Mouse (Mus musculus) monocyte, adult 2 months (primary cell): ENCODE data around the gene Atpaf2.

Source experiments
- DNase-seq, 2 experiments: peaks; one replicate each; pipeline ENCODE4 v3.0.0; 2022; ENCODE audit warnings: low spot score in 2 of 2, low read depth in 1 of 2

The Atpaf2 gene

DNA sequence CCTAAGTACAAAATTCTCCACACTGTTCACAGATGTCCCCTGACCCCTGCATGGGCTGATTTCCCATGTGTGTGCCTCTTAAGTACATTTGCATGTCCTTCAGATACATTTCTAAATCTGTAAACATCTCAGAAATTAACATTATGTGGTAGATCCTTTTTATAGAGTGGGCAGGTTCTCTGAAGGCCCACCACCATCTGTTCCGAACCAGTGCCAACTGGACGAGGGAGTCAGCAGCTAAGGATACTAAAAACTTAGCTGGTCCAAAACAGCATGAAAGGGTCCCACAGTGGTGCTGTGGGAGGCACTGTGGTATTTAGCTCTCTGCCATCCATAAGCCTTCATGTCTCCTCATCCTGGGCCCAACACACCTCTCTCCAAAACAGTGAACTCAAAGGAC lies 21.1 kb downstream of the Atpaf2 start:
- DNase-seq, result no peak

DNA sequence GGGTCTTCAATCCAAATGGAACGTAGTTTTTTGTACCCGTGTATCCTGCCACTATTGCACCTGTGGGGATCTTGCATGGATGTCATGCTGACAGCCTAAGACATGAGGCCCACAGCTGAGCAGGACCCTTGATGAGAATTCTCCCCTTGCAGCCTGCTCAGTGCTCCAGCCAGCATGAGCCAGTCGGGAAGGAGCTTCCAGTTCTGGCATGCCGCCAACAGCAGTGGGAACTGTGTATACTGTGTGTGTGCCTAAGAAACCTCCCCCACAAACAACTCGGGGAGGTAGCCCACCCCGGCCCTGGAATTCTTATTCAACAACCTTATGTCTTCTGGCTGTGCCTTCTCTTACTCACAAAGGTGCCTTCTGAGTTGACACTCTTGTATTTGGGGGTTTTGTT lies 21.7 kb downstream of the Atpaf2 start:
- DNase-seq, result no peak

- no peak for DNase-seq
Measured at GRCm38 (mm10) chr11:60391346-60391745, 26.9 kb downstream of the Atpaf2 start.

- no peak for DNase-seq
Measured at GRCm38 (mm10) chr11:60387944-60388343, 30.3 kb downstream of the Atpaf2 start.

DNA sequence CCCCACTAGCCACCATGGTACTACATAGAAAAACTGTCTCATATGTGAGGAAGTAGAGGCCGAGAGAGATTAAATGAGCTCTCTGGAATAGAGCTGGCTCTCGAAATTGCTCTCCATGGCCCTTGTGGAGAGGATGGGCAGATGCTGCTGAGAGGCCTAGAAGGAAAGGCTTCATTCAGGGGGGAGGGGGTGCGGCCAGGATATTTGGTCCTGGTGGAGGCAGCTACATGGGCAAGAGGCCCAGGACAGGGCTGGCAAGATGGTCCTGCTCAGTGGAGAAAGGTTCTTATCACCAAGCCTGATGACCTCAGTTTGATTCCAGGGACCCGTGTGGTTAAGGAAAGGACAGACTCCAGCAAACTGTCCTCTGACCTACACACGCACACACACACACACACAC lies 32.3 kb downstream of the Atpaf2 start:
- DNase-seq, result no peak

DNA sequence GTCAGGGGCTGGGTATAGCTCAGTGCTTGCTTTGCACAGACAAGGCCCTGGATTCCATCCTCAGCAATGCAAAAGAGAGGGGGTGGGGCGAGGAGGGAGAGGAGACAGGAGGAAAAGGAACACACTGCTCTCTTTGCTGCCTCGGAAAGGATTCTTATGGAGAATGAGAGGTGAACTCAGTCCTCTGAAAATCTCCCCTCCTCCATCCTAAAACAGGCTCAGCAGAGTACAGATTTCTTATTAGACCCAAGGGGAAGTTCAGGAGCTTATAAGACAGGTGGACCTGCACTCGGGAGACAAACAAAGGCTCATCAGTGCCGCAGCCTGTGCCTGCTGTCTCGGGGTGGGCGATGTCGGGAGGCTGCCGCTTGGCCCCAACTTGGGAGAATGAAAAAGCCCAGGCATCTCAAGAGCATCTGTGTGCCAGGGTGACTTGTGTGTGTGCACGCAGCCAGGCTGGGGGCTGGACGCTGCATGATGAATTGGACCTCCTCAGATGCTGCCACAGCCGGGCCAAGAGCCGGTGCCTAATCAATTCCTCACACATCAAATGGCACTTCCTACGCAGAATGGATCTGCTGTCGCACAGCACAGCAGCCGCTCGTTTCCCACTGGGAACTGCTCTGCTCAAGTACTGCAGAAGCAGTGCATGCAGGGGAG lies 33.4 kb downstream of the Atpaf2 start:
- no peak for DNase-seq

DNA sequence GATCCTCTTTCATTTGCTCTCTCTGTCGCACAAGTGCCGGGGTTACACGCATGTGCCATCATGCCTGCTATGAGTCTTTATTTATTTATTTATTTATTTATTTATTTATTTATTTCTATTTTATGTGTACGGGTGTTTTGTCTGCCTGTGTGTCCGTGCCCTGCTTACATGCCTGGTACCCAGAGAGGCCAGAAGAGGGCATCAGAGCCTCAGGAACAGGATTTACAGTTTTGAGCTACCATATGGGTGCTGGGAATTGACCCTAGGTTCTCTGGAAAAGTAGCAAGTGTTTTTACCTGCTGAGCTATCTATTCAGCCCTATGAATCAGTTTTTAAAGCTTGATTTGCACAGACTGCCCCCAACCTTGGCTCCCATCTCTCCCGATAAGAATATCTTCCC lies 34.7 kb downstream of the Atpaf2 start:
- DNase-seq, result no peak

GRCm38 (mm10) chr11:60374481-60374880 lies 43.8 kb downstream of the Atpaf2 start:
- DNase-seq, result no peak

DNA sequence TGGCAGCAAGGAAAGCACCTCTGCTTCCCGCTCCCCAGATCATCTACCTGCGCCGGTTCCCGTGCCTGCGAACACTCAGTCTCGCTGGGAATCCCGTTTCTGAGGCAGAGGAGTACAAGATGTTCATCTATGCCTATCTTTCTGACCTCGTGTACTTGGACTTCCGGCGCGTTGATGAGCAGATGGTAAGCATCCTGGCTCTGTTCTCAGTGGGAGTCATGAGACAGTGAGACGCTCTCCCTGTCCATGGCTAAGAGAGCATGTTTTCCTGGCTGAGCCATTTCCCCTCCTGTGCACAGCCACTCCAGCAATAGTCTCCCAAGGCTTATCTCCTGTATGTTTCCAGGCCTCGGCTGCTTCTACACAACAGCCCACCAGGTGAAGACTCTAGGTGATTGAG lies 47.8 kb downstream of the Atpaf2 start:
- DNase-seq, result no peak

DNA sequence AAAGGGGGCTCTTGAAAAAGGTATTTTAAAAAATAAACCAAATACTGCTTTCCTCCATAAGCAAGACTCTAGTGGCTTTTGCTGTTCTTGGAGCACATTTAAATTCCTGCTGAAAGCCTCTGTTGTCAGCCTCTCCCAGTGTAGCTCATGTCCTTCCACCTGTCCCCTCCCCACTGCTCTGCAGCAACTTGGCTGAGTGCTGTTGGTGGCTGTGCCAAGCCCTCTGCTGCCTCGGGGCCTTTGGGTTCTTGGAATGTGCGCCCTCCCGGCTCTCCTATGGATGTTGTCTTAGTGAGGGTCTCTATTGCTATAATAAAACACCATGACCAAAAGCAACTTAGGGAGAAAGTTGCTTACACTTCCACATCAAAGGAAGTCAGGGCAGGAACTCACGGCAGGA lies 48.8 kb downstream of the Atpaf2 start:
- no peak for DNase-seq

GRCm38 (mm10) chr11:60368909-60369308 lies 49.3 kb downstream of the Atpaf2 start:
- no peak for DNase-seq

DNA sequence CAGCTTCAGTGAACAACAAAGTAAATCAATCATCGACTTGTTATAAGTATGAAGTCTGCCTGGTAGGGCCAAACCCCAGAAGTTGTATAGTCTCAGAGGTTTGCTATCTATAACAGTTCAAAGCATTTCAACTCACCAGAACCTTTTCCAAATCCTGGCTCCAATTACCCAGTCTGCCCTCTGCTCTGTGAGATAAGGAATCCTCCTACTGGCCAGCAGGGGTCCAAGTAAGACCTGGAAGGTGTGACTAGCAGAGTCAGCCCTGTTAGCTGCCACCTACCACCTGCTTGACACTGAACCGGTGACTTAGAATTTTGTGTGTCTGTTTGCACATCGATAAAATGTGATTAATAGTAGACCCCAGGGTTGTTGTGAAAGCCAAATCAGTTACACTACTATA lies 51.0 kb downstream of the Atpaf2 start:
- DNase-seq, result no peak

DNA sequence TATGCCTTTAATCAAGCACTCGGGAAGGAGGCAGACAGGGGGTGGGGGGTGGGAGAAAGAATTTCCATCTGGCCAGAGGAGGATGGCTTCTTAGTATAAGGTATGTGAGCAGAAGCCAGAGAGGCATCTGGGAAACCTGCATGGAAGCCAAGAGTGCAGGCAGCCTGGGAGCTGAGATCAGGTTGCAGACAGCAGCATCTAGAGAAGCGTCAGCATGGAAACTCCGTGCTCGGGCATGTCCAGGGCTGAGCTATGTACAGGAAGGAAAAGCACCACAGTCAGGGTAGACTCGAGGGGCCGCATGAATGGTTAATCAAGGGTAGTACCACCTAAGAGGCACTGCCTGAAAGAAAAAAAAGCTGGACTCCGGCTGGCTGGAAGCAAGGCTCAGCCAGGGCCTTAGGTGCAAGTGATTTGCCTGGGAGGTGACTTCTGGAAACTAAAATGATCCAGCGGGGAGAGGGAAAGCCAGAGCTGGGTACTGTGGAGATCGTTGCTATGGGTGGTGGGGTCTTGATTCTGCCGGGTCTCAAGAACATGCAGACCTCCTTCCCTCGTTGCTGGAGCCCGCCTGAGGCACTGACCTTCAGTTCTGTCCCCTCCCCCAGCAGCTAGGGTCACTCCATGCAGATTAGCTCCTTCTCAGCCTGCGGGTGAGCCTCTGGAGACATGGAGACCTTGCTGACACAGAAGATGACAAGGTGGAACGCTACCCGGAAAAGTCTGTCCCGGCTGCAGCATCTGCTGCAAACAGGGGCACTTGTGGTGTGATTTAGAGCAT lies 51.8 kb downstream of the Atpaf2 start:
- no peak for DNase-seq

GRCm38 (mm10) chr11:60360631-60361201 lies 57.5 kb downstream of the Atpaf2 start:
- no peak for DNase-seq

GRCm38 (mm10) chr11:60359936-60360335 lies 58.3 kb downstream of the Atpaf2 start:
- no peak for DNase-seq

DNA sequence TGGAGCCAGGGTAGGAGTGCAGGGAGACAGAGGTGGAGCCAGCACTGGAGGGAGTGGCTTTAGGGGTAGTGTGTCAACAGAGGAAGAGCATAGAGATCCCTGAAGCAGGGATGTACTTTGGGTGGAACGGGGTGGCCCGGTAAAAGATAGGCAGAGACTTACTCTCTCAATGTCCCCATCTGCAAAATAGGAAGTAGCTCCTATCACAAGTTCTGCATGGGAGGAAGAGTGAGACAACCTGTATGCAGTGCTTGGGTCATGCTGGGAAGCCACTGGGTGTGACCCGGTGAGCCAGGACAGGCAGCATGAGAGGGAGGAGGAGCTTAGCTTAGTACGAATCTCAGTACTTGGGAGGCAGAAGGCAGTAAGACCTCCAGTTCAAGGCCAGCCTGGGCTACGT lies 59.1 kb downstream of the Atpaf2 start:
- DNase-seq, result no peak

DNA sequence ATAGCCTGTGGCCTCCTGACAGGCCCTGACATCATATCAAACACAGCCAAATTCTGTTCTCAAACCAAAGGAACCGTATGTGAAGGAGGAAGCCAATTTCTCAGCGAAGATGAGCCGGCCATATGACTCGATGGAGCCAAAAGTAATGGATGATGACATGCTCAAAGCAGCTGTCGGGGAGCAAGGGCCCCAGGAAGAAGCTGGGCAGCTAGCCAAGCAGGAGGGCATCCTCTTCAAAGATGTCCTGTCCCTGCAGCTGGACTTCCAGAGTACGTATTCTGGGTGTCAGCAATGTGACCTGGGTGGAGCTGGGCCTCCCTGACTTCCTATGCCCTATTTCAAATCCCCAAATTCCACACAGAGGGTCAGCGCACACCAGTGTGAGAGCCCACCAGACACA lies 59.7 kb downstream of the Atpaf2 start:
- no peak for DNase-seq

DNA sequence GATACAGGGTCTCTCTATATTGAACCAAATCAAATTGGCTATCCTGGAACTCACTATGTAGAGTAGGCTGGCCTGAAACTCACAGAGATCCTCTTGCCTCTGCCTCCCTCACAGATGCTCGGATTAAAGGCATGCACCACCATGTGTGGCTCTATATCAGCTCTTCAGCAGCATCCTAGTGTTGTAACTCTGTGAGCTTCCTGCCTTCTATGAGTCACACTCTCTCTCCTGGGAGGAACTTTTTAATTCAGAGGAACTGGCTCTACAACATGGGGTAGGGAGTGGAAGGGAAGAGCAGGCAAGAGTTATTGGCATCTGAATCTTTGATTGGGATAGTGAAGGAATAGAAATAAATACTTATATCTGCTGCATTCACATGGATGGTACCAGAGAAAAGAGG lies 61.1 kb downstream of the Atpaf2 start:
- no peak for DNase-seq

DNA sequence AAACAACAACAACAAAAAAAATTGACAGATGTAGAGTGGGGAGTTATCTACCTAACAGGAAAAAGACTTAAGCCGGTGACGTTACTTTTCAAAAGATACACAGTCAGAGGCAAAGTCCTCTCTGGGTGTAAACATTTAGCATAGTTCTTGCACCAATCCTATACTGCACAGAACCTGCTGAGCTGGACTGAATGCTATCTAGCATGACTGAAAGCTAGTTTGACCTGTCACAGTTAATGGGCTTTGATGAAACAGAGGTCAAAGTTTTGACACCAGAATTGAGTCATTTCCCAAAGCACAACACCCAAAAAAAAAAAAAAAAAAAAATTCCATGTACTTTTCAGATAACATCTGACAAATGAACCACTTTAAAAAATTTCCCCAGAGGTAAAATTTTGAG lies 62.3 kb downstream of the Atpaf2 start:
- DNase-seq, result no peak

DNA sequence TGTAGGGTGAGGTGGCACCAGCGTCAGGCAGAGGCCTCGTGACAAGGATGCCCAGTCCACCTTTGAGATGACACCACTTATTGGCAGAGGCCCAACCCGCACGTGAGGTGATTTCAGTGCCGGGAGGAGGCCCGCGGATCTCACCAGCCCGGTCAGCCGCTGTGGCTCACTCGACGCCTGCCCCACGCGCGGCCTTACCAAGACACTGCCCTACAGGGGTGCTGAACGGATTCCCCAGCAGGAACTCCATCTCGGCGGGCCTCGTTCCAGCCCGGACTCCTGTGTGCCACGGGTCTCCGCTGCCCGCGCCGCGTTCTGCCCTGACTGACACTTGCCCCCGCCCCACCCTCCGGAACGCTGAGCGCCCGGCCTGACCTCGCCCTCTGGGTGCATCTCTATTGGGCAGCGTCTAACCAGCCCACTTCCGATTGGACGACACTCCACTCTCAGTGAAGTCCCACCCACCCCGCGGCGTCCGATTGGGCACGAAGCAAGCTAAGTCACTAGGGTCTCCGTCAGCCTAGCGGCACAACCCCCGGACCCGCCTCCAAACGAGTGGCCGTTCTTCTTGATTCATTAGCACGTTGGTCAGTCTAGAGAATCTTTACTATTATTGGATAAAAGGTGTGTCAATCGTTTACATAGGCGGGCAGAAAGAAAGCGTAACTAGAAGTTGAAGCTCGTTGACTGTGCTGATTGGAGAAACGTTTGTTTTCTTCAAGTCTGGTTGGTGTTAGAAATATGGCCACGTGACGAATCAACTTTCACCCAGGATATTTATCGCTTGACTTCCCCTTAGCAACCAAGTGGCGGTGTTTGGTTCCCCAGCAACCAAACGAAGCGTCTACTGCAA lies 65.5 kb downstream of the Atpaf2 start, which contains the start of the genes Tom1l2 and Drc3:
Gene Tom1l2, minus strand, starts transcription at position 347 of the 853 bp plus-strand sequence.
Gene Drc3, plus strand, starts transcription at position 771 of the 853 bp plus-strand sequence.
- DNase-seq, result peak; percentile 97 to 99

DNA sequence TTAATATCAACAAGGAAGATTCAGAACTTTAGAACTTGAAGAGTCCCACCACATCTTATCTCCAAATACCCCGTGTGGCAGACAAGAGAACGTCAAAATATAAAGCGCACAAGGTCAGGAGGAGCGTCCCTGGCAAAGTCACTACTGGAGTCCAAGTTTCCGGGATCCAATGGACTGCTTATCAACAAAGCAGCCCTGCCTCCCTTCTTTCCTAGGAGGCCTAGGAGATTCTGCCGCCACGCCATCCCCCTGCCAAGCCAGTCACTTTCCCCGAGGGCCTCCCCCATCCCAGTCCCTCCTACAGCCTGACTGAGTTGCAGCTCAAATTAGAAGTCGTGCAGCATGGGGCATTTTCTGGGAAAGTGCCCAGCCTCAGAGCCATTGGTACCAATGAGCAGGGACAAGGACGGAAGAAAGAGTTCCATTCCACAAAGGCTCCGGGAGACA lies 66.3 kb downstream of the Atpaf2 start:
- DNase-seq, result no peak
